Mouse (Mus musculus) liver, adult 2 months (tissue): ENCODE data around the gene Btn1a1. TPM values are rescaled to one million over a fixed set of nuclear protein-coding genes. Genes with fewer than 3 reads are reported as not detected.

Experiments
- DNase-seq: peaks from one replicate; pipeline ENCODE4 v3.0.0-alpha.2; 2011; ENCODE audit warnings: low read depth, low spot score; ENCODE audit errors: extremely low read depth
- H3K27ac ChIP-seq: fragments of 200-500 bp; replicated peaks from 2 replicates; pipeline ENCODE4 v1.5.1; 2012; ENCODE audit warnings: low read depth, mild to moderate bottlenecking, control low read depth, inconsistent platforms, low read length; ENCODE audit not compliant: insufficient read depth
- H3K27me3 ChIP-seq: fragments of 200-500 bp; 2 replicates; pipeline ENCODE4 v1.6.1; 2012; ENCODE audit warnings: mild to moderate bottlenecking, moderate library complexity, low read length, inconsistent platforms; ENCODE audit not compliant: control insufficient read depth, insufficient read depth
- H3K36me3 ChIP-seq: fragments of 200-500 bp; 2 replicates; pipeline ENCODE4 v1.6.1; 2012; ENCODE audit warnings: low read length, inconsistent platforms; ENCODE audit not compliant: control insufficient read depth, insufficient read depth
- H3K4me1 ChIP-seq: fragments of 200-500 bp; 2 replicates; pipeline ENCODE4 v1.6.1; 2011; ENCODE audit warnings: low read length; ENCODE audit not compliant: control insufficient read depth, insufficient read depth
- H3K4me3 ChIP-seq: fragments of 200-500 bp; 2 replicates; pipeline ENCODE4 v1.5.1; 2011; ENCODE audit warnings: low read depth, mild to moderate bottlenecking, control low read depth, low read length, moderate library complexity; ENCODE audit not compliant: insufficient read depth
- H3K79me2 ChIP-seq: fragments of 200-500 bp; 2 replicates; pipeline ENCODE4 v1.6.1; 2012; ENCODE audit warnings: inconsistent platforms, mild to moderate bottlenecking, low read length, moderate library complexity; ENCODE audit not compliant: control insufficient read depth, insufficient read depth
- H3K9ac ChIP-seq: fragments of 200-500 bp; 2 replicates; pipeline ENCODE4 v1.6.1; 2012; ENCODE audit warnings: low read depth, mild to moderate bottlenecking, control low read depth, inconsistent platforms, low read length
- CTCF ChIP-seq: fragments of 200-500 bp; IDR thresholded peaks from 2 replicates; pipeline ENCODE4 v1.5.1; 2011; ENCODE audit warnings: low read depth, low read length, control low read depth
- POLR2A ChIP-seq: fragments of 200-500 bp; IDR thresholded peaks from 2 replicates; pipeline ENCODE4 v1.6.1; 2011; ENCODE audit warnings: low read length, control low read depth; ENCODE audit not compliant: insufficient read depth; ENCODE audit errors: extremely low read depth
- WGBS: fragments of 180-500 bp; shearing (Covaris S2); methylation state at CpG from one replicate; pipeline ENCODE4 v1.1.7; 2018; 5-methylcytosine and 5-hydroxymethylcytosine counted together
- polyA plus RNA-seq: library from polyadenylated mRNA; depleted of rRNA; stranded (reverse); fragments of >200 nt; gene quantifications from 2 replicates; pipeline ENCODE4 v1.2.3, GENCODE M21; 2012
- total RNA-seq: library from RNA; depleted of rRNA; stranded (reverse); fragments of >200 nt; gene quantifications from 2 replicates; pipeline ENCODE4 v1.2.3, GENCODE M21; 2014

Gene Btn1a1
- total and polyA plus RNA-seq, 2 experiments, result not detected

GRCm38 (mm10) chr13:23505662-23506345 lies 40.1 kb upstream of the Btn1a1 start:
- Histone ChIP-seq H3K27me3 (no peaks in the 10 kb centered on the region), H3K4me1 (no peaks in the 10 kb centered on the region; the same call in 1 of the 2 replicates), H3K4me3 (peak overlapping the region; percentile 60), H3K79me2 (no peaks in the 10 kb centered on the region), H3K9ac (peak overlapping the region; percentile 34; the same call in 1 of the 2 replicates), H3K36me3 (no peaks in the 10 kb centered on the region), H3K27ac (no peak overlapping the region)
- TF ChIP-seq CTCF (no peak), POLR2A (no peak)
- WGBS, result 30% methylated on average over 14 of the region's 14 CpGs
- DNase-seq, result no peak

GRCm38 (mm10) chr13:23503797-23504196 lies 38.1 kb upstream of the Btn1a1 start:
- WGBS, result 7% methylated on average over 9 of the region's 9 CpGs
- Histone ChIP-seq H3K27me3 (no peaks in the 10 kb centered on the region), H3K27ac (no peak overlapping the region), H3K36me3 (no peaks in the 10 kb centered on the region), H3K9ac (no peak overlapping the region), H3K4me1 (no peaks in the 10 kb centered on the region; the same call in 1 of the 2 replicates), H3K79me2 (no peaks in the 10 kb centered on the region), H3K4me3 (no peak overlapping the region)
- DNase-seq, result peak; percentile 58
- TF ChIP-seq POLR2A, result no peak
- TF ChIP-seq CTCF, result no peak

- no peaks in the 10 kb centered on the region for H3K79me2 ChIP-seq
- no peak overlapping the region for H3K27ac ChIP-seq
- no peak overlapping the region for H3K9ac ChIP-seq
- no peak for DNase-seq
- TF ChIP-seq CTCF (no peak), POLR2A (no peak)
- H3K4me1 ChIP-seq, result no peaks in the 10 kb centered on the region; the same call in 1 of the 2 replicates
- no peaks in the 10 kb centered on the region for H3K36me3 ChIP-seq
- H3K27me3 ChIP-seq, result no peaks in the 10 kb centered on the region
- WGBS, result 91% methylated on average over 4 of the region's 4 CpGs
- H3K4me3 ChIP-seq, result no peak overlapping the region
Observed at GRCm38 (mm10) chr13:23502916-23503315, 37.2 kb upstream of the Btn1a1 start.

- TF ChIP-seq POLR2A, result no peak
- no peak for TF ChIP-seq CTCF
- Histone ChIP-seq H3K4me1 (no peaks in the 10 kb centered on the region; the same call in 1 of the 2 replicates), H3K79me2 (no peaks in the 10 kb centered on the region), H3K27ac (no peak overlapping the region), H3K9ac (no peak overlapping the region), H3K4me3 (no peak overlapping the region), H3K27me3 (no peaks in the 10 kb centered on the region), H3K36me3 (no peaks in the 10 kb centered on the region)
- no peak for DNase-seq
- 71% methylated on average over 9 of the region's 9 CpGs for WGBS
Observed at GRCm38 (mm10) chr13:23502031-23502567, 36.4 kb upstream of the Btn1a1 start.

GRCm38 (mm10) chr13:23501511-23501910 lies 35.8 kb upstream of the Btn1a1 start:
- Histone ChIP-seq H3K9ac (no peak overlapping the region), H3K4me1 (no peaks in the 10 kb centered on the region; the same call in 1 of the 2 replicates), H3K36me3 (no peaks in the 10 kb centered on the region), H3K27ac (no peak overlapping the region), H3K79me2 (no peaks in the 10 kb centered on the region), H3K4me3 (no peak overlapping the region), H3K27me3 (no peaks in the 10 kb centered on the region)
- TF ChIP-seq POLR2A, result no peak
- no peak for TF ChIP-seq CTCF
- no peak for DNase-seq
- WGBS, result 45% methylated on average over 5 of the region's 5 CpGs
